Mouse (Mus musculus): ENCODE measurements at regions not wholly inside any gene's neighbourhood (a gene's known extent, or its start where the extent isn't known, plus 50 kb on each side); places are given as distances from the start of the nearest gene placed in this dataset.
"Not testable (repeated sequence)": the region's sequence is repeated elsewhere in the genome, so short reads cannot be mapped to it uniquely, and the experiment has no call there.

DNA sequence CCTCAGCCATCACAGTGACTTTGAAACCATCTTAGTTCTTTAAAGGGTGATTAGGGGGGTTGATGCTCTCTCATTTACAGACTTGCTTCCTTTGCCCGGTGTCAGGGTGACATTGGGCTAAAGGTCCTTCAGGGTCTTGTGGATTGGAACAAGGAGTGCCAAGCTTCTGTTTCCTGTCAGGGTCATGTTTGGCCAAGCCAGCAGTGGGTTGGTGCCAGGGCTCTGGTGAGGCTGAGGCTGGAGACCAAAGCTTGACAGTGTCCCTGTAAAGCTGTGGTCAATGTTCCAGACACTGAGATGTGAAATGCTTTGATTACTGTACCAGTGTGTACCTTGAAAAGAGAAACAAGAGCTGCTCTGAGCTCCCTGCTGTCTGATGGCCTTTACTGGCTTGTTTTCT lies 150.8 kb upstream of the Fam3c start:
- no peak for DNase-seq (ENCODE audit: low spot score)

DNA sequence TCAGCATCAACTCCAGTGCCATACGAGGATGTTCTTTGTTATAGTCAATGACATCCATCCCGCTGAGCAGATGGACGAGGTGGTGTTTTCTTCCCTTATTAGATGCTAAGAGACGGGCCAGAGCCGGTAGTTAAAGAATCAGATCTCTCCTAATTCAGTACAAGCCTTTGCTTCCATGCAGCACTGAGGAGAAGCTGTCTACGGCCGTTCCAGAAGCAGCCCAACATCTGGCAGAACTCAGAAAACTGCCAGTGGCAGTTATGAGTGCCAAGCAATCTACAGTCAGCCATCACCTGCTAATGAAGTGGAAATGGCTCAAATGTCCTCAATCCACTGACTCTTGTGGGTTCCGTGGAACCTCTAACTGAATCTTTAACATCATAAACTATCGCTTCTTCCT lies 141.3 kb upstream of the Fam3c start:
- DNase-seq (ENCODE audit: low spot score): no peak

DNA sequence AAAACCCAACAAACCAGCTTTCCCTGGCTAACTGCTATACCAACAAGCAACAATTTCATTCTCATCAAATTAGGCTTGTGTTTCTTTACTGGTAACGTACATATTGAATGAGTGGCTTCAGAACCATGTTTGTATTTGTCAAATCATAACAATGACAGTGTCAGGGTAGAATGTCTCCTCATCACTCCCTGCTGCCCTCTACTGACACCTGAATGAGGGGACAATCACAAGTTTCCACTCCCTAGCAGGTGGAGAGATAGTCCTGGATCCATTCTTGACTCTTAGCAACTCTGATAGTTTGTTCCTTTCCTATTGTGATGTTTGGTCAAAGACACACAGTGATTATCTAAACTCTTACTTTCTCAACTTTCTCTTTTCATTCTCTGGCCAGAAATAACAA lies 140.4 kb upstream of the Fam3c start:
- DNase-seq (ENCODE audit: low spot score): no peak

- peak; percentile 31 for DNase-seq (ENCODE audit: low spot score)
Measured at GRCm38 (mm10) chr6:22493632-22494260, 137.7 kb upstream of the Fam3c start.

DNA sequence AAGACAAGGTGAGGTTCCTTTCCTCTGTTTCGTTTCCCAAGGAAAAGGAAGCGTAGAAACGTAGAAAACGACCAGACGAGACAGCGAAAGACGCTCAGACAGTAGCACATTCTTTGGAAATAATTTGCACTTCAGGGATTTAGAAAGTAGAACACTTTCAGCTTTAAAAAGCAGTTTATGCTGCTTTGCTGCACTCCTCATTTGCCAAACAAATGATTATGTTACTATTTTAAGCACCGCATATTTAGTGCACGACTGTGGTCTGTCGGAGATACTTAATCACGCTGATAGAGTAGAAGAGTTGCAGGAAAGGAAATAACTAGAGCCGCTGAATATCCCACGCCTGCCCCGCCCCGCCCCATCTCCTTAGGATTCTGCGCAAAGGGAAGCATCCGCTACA lies 136.9 kb upstream of the Fam3c start:
- no peak for DNase-seq (ENCODE audit: low spot score)

DNA sequence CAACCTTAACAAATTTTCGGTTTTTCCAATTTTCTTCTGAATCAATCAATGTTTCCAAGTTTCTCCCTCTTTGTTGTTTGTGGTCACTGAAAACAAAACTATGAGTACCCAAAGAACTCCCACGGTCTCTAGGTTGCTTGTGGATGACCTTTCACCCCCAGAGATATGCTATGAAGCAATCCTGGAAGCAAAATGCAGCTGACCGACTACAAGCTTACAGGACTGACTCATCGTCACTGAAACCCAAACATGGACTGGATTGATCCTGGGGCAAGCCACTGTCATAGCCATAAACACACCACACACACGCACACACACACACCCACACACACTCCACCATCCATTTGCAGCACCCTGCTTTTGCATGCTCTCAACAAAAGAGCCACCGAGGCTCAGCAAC lies 134.7 kb upstream of the Fam3c start:
- DNase-seq (ENCODE audit: low spot score): no peak

- DNase-seq (ENCODE audit: low spot score): no peak
Measured at GRCm38 (mm10) chr6:22487467-22487866, 131.4 kb upstream of the Fam3c start.

DNA sequence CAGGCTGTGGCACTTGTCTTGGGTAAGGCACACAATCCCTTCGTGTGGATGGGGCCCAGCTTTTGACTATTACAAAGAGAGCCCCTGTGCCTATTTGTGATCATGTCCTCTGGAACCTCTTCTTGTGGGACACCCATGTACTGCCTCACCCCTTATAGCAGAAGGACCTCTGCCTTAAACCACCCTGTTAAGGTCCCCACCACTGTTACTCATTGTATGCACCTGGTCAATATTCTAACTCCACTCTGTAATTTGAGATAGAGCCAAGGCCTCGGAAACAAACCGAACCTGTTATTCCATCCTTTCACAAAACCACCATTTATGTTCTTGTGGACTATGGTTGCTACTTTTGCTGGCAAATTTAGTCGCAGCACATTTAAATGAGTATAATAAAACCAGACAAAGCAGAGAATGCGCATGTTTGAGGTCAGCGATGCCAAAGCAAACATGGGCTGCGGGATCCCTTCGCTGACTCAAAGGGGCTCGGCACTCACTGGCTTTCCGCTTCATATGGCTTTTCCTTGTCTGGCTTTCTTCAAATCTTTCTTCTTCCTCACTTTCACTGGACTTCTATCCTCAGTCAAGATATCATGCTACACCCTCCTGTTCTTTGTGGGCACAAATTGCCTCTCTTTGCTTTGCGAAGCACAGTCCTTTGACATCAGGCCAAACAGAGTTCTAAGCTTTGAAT lies 129.9 kb upstream of the Fam3c start:
- no peak for DNase-seq (ENCODE audit: low spot score)

GRCm38 (mm10) chr6:22482257-22482656 lies 126.2 kb upstream of the Fam3c start:
- DNase-seq (ENCODE audit: low spot score): not testable (repeated sequence)

GRCm38 (mm10) chr6:22474604-22475003 lies 118.6 kb upstream of the Fam3c start:
- no peak for DNase-seq (ENCODE audit: low spot score)

DNA sequence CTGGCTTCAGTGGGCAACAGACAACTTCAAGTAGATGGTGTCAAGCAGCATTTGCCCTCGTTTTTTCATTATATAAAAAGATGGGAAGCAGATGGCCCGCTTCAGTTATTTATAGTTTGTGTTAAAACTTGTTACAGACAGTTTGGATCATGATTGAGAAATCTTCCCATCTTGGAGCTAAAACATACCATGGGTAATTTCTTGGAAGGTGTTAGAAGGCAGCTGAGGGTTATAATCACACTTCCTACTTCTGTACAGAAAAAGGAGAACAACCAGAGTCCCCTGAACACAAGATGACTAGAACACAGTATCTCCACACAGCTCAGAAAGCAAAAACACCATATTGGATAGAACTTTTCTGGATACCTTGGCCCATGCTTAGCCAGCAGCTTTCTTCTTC lies 118.0 kb upstream of the Fam3c start:
- no peak for DNase-seq (ENCODE audit: low spot score)

DNA sequence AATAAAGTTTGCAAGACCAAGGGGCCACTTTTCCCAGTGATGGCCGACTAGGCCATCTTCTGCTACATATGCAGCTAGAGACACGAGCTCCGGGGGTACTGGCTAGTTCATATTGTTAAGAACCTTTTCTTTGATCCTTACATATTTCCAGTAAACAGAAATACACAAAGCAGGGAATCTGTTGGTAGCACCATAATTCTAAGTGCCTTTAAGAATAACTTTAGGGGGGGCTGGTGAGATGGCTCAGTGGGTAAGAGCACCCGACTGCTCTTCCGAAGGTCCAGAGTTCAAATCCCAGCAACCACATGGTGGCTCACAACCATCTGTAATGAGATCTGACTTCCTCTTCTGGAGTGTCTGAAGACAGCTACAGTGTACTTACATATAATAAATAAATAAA lies 116.4 kb upstream of the Fam3c start:
- DNase-seq (ENCODE audit: low spot score): not testable (repeated sequence)

DNA sequence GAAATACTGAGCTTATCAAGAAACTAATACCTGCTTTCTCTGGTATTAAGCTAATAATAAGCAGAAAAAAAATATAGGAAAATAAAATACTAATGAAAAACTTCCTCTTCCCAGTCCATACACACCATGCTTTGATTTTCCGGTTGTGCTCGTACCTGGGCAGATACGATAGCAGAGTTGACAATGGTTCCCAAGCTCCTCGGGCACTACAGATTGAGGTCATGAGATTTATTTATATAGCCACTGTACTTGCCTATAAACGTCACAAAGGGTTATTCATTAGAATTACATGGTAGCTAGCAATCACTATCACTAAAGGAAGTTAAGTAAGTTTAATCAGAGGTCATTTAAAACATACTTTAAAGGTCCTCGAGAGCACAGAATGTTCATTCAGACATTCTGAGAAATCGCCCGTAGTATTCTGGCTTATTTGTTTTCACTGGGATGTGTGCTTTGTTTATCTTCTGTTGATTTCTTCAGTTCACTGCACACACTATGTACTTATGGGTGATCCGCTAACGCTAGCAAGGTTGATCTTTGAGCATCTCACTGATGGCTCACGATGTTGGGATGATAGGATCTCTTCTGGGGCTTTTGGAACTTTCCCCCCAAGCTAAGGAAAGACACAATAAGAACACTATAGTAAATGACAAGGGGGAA lies 111.4 kb upstream of the Fam3c start:
- no peak for DNase-seq (ENCODE audit: low spot score)

DNA sequence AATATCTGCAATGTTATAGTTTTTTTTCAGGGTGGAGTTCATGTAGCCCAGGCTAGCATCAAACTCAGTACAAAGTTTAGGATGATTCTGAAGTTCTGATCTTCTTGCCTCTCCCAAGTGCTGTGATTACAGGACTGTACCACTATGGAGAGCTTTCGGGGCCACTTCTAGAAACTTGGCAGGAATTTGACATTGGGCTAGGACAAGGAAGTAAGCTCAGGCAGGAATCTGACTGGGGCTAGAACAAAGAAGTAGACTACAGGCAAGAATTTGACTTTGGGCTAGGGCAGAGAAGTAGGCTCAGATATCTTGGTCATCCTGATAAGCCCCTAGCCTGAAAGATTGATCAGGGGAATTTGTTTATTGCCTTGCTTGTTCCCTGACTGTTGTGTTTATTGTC lies 109.9 kb upstream of the Fam3c start:
- no peak for DNase-seq (ENCODE audit: low spot score)

GRCm38 (mm10) chr6:22459440-22460016 lies 103.5 kb upstream of the Fam3c start:
- no peak for DNase-seq (ENCODE audit: low spot score)

DNA sequence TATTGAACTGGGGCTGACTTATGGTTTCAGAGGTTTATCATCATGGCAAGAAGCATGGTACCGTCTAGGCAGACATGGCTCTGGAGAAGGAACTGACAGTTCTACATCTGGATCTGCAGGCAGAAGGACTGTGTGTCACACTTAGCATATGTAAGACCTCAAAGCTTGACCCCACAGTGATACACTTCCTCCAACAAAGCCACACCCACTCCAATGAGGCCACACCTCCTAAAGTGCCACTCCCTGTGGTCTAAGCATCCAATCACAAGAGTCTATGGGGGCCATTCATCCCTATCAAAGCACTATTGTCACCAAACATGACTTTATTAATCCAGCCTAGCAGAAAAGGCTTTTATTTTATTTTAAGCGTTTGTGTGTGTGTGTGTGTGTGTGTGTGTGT lies 96.2 kb upstream of the Fam3c start:
- DNase-seq (ENCODE audit: low spot score): no peak

GRCm38 (mm10) chr6:22450501-22450900 lies 94.5 kb upstream of the Fam3c start:
- DNase-seq (ENCODE audit: low spot score): no peak

DNA sequence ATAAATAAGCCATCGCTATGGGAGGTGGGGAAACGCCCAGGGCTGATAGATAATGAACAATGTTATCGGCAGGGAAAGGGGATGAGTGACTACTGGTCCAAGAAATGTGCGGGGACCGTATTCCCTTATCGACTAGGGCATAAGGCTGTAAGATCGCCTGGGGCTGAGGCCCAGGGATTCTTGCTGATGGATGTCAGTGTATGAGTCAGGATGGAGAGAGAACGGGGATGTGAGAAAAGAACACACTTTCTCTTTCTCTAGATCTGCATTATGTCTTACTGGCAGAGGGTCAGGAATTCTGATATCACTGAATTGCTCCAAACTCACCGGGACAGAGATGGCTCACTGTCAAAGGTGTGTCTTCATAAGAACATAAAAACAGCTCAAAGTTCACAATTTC lies 92.9 kb upstream of the Fam3c start:
- no peak for DNase-seq (ENCODE audit: low spot score)

DNA sequence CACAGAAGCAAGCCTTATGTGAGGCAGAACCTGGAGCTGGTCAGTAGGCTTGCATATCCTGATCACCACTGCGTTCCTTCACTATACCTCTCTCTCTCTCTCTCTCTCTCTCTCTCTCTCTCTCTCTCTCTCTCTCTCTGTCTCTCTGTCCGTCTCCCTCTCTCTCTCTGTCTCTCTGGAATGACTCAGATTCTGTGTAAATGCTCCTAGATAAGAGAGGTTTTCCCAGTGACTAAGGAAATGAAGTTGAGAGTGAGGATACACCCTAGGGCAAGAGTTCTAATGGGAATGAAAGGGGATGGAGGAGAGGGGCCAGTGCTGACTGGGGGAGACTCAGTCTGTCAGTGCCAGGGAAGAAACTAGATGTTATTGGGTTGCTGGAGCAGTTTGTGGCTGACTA lies 91.6 kb upstream of the Fam3c start:
- DNase-seq (ENCODE audit: low spot score): no peak

DNA sequence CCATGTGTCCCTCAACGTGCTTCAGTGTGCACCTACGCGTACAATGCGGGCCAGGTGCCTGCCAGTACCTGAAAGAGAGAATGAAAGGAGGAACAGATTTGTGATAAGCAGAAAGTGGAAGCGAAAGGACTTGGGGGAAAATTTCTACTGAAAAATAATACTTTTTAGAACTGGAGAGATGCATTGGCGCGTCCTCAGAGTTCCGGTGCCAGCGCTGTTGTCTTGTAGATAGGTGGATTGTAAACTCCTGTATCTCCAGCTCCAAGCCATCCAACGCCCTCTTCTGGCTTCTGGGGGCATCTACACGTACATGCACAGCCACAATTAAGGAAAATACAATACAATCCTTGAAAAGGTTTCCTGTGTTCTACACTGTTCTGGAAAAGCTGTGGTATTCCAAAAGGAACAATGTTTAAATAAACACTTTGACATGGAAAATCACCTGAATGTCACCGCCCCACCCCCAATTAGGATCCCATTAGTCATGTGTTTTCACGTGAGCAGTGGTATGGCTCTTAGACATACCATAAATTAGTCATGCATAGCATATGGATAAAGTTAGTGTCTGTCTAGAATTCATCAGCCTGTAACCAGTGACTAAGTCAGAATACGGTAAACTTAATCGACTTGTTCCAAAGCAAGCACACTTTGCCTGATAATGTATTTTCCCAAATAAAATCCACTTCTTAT lies 90.7 kb upstream of the Fam3c start:
- peak; percentile 31 for DNase-seq (ENCODE audit: low spot score)

DNA sequence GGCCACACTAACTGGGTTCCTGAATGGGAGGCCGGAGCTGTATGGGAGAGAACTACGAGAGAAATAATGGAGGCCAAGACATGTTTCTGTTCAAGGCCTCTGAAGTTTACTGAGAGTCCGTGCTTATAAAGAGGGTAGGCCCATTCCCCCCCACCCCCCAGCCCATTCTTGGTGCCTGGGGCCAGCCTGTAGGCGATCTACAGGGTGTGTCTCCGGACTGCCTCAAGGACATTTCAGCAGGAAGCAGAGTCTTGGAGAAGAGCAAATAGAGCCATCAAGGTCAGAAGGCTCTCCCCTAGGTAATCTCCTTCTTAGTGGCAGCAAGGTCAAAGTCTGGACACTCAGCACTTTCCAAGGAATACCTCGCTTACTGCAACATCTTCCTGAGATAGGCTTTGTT lies 88.8 kb upstream of the Fam3c start:
- DNase-seq (ENCODE audit: low spot score): not testable (repeated sequence)

- peak; percentile 77 for DNase-seq (ENCODE audit: low spot score)
Measured at GRCm38 (mm10) chr6:22444220-22444619, 88.2 kb upstream of the Fam3c start.

GRCm38 (mm10) chr6:22443573-22443972 lies 87.5 kb upstream of the Fam3c start:
- no peak for DNase-seq (ENCODE audit: low spot score)
